Mouse (Mus musculus) megakaryocyte, embryonic 14.5 days (primary cell): Measurements from ENCODE around the gene Zfp61.

Experiments
- FLI1 ChIP-seq: IDR thresholded peaks from 2 replicates; pipeline ENCODE4 v1.6.1; 2012; ENCODE audit warnings: low read length, inconsistent platforms, mixed read lengths
- GATA1 ChIP-seq: IDR thresholded peaks from 3 replicates; pipeline ENCODE4 v1.6.1; 2012; ENCODE audit warnings: mixed read lengths, low read length, inconsistent platforms, borderline replicate concordance

DNA sequence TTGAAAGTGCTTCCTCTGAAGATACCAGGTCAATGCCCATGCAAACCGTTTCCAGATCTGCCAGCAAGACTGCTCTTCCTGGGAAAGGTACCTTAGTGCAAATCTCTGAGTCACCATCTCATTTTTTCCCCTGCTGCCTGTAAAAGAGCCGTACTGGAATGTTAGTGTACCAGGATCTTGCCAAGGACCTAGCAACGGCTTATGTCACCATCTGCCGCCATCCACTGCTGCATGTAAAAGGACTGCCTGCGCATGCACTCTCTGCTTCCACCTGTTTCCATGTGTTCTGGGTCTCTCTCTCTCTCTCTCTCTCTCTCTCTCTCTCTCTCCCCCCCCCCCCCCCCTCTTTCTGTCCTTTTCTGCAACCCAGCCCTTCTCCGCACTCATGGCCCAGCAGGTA, 12.5 kb downstream of the Zfp61 start:
- TF ChIP-seq FLI1 (no peak), GATA1 (no peak)
